Mouse (Mus musculus): ENCODE results near the gene Tesk2.
"Not testable (repeated sequence)": the region's sequence is repeated elsewhere in the genome, so short reads cannot be mapped to it uniquely, and the experiment has no call there.

Gene Tesk2

DNA sequence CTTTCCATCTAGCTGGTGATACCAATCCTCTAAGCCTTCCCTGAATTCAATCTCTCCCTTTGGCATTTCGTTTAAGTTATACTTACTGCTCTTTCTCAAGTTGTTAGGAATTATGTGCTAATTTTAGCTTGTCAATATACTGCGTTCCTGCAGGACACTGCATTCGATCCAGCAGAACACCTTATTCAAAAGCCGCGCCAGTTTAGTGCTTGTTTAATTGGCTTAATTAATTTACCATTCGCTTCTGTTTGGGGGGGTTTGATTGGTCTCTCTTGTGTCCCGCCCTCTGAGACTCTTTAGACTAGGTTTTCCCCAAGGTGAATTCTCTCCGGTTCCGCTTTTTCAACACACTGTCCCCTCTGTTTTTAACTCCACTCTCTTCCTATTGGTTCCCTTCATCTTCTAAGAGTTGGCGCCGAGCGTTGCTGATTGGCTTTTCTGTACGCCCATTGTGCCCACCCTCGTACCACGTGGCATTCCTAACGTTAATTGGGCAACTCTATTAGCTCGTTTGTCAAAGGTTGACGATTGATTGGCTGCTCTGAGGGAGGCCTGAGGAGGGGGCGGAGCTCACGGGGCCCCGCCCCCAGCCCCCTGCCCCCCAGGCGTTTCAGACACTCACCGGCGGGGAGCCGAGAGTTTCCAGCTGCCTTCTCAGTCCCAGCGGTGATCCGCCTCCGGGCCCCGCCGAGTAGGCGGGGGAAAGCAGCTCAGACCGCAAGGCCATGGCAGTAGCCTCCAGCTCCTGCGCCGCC lies at the start of gene Tesk2:
Gene Tesk2, plus strand, starts transcription at position 606 of the 755 bp plus-strand sequence.
- peak; percentile 98 for DNase-seq

GRCm38 (mm10) chr4:116672785-116673184 lies 48.0 kb upstream of the Tesk2 start:
- peak; percentile 44 for DNase-seq

DNA sequence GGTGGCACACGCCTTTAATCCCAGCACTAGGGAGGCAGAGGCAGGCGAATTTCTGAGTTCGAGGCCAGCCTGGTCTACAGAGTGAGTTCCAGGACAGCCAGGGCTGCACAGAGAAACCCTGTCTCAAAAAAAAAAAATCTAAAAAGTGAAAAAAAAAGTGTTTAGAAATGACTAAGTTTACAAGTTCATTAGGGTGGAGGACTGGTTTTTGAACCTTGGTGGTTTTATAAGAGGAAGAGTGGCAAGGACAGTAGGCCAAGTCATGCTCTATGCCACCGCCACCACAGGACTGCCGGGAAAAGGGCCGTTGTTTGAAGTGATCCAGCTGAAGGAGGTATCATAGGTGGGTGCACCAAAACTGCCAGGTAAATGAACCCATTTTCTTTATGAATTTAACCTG lies 46.0 kb upstream of the Tesk2 start:
- DNase-seq, result not testable (repeated sequence)

DNA sequence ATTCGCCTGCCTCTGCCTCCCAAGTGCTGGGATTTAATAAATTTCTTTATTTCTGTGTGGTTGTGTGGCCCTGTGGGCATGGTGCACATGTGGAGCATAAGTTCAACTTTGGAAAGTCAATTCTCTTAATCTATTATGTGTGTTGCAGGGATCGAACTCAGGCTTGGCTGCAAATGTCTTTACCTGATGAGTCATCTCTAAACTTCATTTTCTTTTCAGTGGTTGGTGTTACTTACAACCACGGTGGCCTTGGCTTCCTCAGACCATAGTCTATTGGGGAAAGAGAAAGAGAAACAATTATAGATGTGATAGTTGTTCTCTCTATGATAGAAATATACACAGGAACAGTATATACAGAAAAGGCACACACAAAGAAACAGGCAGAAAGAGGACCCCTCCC lies 44.7 kb upstream of the Tesk2 start:
- no peak for DNase-seq

- no peak for DNase-seq
Observed at GRCm38 (mm10) chr4:116677808-116678207, 42.9 kb upstream of the Tesk2 start.

DNA sequence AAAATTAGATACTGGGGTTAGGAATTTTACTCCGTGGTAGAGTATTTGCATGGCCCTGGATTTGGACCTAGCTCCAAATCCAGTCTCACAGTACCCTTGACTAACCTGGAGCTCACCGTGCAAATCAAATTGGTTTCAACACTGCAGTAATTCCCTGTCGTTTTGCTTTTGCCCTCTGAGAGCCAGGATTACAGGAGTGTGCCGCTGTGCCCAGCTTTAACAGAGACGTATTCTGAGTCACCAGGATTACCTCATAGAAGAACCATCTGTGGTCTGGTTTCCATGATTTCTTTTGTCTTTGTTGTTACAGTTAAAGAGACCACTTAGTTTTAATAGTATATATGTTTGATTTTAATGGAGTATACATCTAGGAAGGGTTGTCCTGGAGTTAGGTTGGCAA lies 41.6 kb upstream of the Tesk2 start:
- DNase-seq, result no peak

DNA sequence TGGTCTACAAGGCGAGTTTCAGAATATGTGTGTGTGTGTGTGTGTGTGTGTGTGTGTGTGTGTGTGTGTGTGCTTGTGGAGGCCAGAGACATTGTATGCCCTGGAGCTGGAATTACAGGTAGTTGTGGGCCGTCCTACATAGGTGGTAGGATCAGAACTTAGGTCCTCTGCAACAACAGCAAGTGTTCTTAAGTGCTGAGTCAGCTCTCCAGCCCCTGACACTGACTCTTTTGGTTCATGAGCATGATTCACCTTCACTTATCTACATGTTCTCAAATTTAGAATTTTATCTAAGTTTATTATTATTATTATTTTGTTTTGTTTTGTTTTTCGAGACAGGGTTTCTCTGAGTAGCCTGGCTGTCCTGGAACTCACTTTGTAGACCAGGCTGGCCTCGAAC lies 40.2 kb upstream of the Tesk2 start:
- not testable (repeated sequence) for DNase-seq

GRCm38 (mm10) chr4:116683957-116684356 lies 36.8 kb upstream of the Tesk2 start:
- no peak for DNase-seq

DNA sequence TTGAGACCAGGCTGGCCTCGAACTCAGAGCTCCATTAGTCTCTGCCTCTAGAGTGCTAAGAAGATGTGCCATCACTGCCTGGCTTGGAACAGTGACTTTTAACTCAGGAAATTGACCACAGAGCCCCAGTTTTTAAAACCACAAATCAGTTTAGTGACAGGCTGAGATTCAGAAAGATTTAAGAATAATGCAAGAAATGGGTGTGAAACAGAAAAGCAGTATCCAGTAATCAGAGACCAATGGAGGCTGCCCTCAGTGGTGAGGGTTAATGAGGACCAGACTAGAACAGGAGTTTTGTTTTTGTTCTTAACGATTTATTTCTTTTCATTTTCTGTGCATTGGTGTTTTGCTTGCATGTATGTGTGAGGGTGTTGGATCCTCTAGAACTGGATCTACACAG lies 36.1 kb upstream of the Tesk2 start:
- DNase-seq, result no peak

- DNase-seq, result peak; percentile 89
Observed at GRCm38 (mm10) chr4:116685402-116686061, 35.2 kb upstream of the Tesk2 start, which contains the start of gene Prdx1. Gene Prdx1 (plus strand): TSS chr4:116685544.

GRCm38 (mm10) chr4:116687041-116687440 lies 33.7 kb upstream of the Tesk2 start:
- no peak for DNase-seq

- no peak for DNase-seq
Observed at GRCm38 (mm10) chr4:116689309-116689876, 31.4 kb upstream of the Tesk2 start.

DNA sequence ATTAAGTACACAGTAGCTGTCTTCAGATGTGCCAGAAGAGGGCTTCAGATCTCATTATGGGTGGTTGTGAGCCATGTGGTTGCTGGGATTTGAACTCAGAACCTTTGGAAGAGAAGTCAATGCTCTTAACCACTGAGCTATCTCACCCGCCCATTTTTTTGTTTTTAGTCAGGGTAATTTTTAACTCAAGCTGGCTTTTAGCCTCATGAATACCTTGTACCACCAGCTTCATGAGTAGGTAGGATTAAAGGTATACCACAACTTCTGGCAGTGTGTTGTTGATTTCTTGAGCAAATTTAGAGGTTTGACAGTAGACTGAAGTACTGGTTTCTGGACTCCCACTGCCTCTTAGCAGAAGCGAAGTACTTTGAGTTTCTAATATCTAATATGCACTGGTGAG lies 28.6 kb upstream of the Tesk2 start:
- DNase-seq, result no peak

- no peak for DNase-seq
Observed at GRCm38 (mm10) chr4:116693785-116694184, 27.0 kb upstream of the Tesk2 start.

- DNase-seq, result no peak
Observed at GRCm38 (mm10) chr4:116698693-116699342, 21.9 kb upstream of the Tesk2 start.

- no peak for DNase-seq
Observed at GRCm38 (mm10) chr4:116700964-116701363, 19.8 kb upstream of the Tesk2 start.

- no peak for DNase-seq
Observed at GRCm38 (mm10) chr4:116703804-116704203, 16.9 kb upstream of the Tesk2 start.

DNA sequence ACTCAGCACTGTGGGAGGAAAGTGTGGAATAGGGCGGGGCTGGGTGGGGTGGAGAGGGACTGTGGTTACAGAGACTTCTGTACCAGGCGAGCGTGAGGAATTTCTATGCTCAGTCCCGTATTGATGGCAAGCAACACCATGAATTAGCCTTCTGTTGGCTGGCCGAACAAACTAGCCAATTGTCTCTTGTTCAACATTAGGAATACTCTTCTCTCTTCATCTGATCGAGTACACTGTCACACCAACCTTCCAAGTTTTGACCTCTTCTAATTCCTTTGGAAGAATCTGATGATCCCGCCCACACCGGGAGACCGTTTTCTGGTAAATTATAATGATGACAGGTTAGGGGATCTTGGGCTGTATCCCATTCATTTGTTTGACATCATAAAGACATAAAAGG lies 13.1 kb upstream of the Tesk2 start:
- DNase-seq, result peak; percentile 76

DNA sequence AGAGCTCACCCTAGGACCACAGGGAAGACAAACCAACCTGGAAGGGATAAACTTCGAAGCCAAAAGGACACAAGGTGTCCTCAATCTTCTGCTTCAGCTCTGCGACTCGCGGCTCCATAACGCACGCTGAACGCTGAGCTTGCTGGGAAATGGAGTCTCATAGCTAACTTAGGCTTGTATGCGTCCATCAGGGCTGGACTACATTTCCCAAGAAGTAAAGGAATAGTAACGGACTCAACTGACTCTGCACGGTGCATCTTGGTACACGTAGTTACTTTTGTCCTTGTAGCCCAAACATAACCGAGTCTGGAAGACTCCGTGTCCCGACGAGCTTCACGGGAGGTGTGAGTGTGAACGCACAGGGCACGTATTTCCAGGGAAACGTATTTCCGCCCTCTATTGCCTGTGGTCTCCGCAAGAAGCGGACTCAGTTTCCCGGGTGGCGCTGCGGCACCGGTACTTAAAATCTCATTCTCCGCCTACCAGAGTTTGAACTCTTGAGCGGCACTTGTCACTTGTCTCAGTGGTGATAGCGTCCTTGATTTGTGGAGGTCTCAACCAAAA lies 12.5 kb upstream of the Tesk2 start, which contains the start of the genes Mmachc and Ccdc163:
Gene Mmachc, minus strand, starts transcription at position 206 of the 564 bp plus-strand sequence.
Gene Ccdc163, plus strand, starts transcription at position 309 of the 564 bp plus-strand sequence.
- peak; percentile 99 for DNase-seq

- DNase-seq, result no peak
Observed at GRCm38 (mm10) chr4:116708791-116709390, 11.9 kb upstream of the Tesk2 start.

GRCm38 (mm10) chr4:116710154-116710553 lies 10.6 kb upstream of the Tesk2 start:
- DNase-seq, result no peak

DNA sequence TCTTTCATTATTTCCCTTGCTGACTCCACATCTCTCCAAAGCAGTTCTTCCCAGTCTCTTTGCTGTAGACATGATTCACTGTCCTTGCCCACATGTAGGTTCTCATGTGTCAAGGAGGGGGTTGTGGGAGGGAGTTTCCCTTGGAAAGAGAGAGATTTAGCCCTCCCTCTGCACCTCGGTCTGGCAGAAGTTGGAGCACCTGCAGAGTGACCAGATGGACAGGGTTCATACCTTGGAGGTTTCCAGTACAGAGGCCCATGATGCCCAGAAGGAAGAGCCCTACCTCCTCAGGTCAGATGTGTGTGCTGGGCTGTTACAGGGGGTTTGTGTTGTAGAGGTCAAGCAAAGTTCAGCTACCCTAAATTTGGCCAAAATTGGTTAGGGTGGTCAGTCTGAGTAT lies 8.2 kb upstream of the Tesk2 start:
- DNase-seq, result no peak

DNA sequence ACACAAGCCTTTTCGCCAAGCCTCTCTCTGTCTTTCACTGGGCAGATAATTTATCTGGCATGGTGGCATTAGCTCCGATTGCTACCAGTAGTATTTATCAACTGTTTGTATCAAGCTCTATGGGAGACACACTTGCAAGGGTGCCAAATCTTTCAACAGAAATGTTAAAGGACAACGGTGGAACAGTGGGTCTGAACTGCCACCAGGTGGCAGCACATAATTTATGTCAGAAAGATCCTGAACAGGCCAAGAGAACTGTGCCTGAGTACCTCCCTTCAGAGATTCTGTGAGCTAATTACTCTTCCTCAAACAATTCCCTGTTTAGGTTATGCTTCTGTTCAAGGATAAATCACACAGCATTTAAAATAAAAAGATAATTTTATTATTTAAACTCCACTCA lies 1.4 kb upstream of the Tesk2 start:
- peak; percentile 66 for DNase-seq

Measured in layer of hippocampus, adult 9-11 months (tissue).